Mouse (Mus musculus): ENCODE results near the gene Ubqlnl. TPM values are rescaled to one million over a fixed set of nuclear protein-coding genes. Genes with fewer than 3 reads are reported as not detected.

Gene Ubqlnl
- polyA plus RNA-seq, 1 experiment from 2014 or later, result 0.45 TPM

DNA sequence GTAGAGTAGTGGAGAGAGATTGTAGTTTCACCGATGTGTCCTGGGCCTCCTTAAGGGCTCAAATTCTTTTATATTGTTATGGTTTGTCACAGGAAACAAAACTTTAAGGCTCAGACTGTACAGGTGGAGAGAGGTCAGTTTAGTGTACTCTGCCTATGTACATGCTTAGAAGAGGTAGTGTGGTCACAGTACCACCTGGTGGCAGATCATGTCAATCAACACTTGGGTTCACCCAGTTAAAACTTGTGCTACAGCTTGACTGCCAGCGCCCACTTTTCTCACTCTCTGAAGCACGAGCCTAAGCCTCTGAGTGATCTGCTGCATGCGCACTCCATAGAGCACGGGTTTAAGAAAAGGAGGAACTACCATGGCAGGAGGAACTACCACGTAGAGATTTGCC lies 16.7 kb upstream of the Ubqlnl start:
- Histone ChIP-seq H3K9ac (ENCODE audit: low read depth, low read length) (no peak overlapping the region), H3K36me3 (ENCODE audit: control insufficient read depth, insufficient read depth, low read length) (no peaks in the 10 kb centered on the region), H3K4me2 (ENCODE audit: low read depth, low read length) (no peak overlapping the region), H3K4me3 (ENCODE audit: low read depth, low read length) (no peak overlapping the region), H3K27ac (replicated peaks; ENCODE audit: low read depth, low read length) (no peak overlapping the region), H3K4me1 (ENCODE audit: control insufficient read depth, insufficient read depth, low read length) (no peaks in the 10 kb centered on the region), H3K9me3 (ENCODE audit: control insufficient read depth, low read length) (no peaks in the 10 kb centered on the region), H3K27me3 (replicated peaks; ENCODE audit: control insufficient read depth, insufficient read depth, low read length) (no peaks in the 10 kb centered on the region)
- ATAC-seq (ENCODE audit: low read depth) (no peak), DNase-seq (ENCODE audit: low spot score) (no peak)
- WGBS, result 80% methylated on average over 6 of the region's 6 CpGs

DNA sequence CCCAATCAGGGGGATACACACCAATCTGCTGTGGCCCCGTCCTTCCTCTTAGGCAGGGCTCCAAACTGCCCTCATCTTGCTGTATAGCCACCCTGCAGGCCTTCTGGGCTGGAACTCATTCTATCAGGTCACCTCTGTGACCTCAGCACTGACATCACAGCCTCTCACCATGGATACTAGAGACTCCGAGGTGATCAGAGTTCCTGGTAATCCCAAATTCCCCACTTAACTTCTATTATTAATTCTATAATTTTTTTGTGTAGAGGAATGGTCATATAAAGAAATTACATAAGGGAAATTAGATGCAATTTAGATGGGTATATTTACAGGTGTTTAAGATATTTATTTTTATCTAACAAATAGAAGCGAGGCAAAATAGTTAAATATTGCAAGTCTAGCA lies 7.2 kb downstream of the Ubqlnl start, which contains the start of gene Ubqln3:
Gene Ubqln3, minus strand, starts transcription at position 101 of the 400 bp plus-strand sequence.
- Histone ChIP-seq H3K4me1 (ENCODE audit: control insufficient read depth, insufficient read depth, low read length) (no peaks in the 10 kb centered on the region), H3K9ac (ENCODE audit: low read depth, low read length) (no peak within 1 kb of the TSS), H3K36me3 (ENCODE audit: control insufficient read depth, insufficient read depth, low read length) (no peaks in the 10 kb centered on the region), H3K4me3 (ENCODE audit: low read depth, low read length) (no peak within 1 kb of the TSS), H3K9me3 (ENCODE audit: control insufficient read depth, low read length) (no peaks in the 10 kb centered on the region), H3K27ac (replicated peaks; ENCODE audit: low read depth, low read length) (no peak within 1 kb of the TSS), H3K27me3 (replicated peaks; ENCODE audit: control insufficient read depth, insufficient read depth, low read length) (no peaks in the 10 kb centered on the region), H3K4me2 (ENCODE audit: low read depth, low read length) (no peak within 1 kb of the TSS)
- DNase-seq (ENCODE audit: low spot score) (no peak), ATAC-seq (ENCODE audit: low read depth) (no peak)
- 69% methylated on average over 3 of the region's 3 CpGs for WGBS

DNA sequence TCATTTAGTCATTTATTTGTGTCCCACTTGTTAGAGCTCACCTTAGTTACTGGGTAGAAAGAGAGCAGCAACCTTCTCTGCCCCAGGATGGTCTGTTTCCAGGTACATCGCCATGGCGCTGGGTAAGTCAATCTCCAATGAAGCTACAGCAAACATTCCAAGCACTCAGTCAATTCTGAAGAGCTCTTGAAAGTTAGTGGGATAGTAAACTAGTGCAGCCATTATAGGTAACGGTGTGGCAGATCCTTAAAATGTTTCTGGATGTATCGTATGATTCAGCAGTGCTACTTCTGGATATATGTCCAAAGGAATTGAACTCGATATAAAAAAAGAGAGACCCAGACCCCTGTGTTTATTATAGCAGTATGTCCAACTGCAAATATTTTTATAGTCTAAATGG lies 13.1 kb downstream of the Ubqlnl start, which contains the start of gene Olfr643:
Gene Olfr643, minus strand, starts transcription at position 101 of the 400 bp plus-strand sequence.
- no peaks in the 10 kb centered on the region for H3K4me1 ChIP-seq (ENCODE audit: control insufficient read depth, insufficient read depth, low read length)
- DNase-seq (ENCODE audit: low spot score) (no peak), ATAC-seq (ENCODE audit: low read depth) (no peak)
- H3K4me3 ChIP-seq (ENCODE audit: low read depth, low read length), result no peak within 1 kb of the TSS
- H3K9me3 ChIP-seq (ENCODE audit: control insufficient read depth, low read length), result no peaks in the 10 kb centered on the region
- no peaks in the 10 kb centered on the region for H3K36me3 ChIP-seq (ENCODE audit: control insufficient read depth, insufficient read depth, low read length)
- WGBS, result 87% methylated on average over 5 of the region's 5 CpGs
- H3K27ac ChIP-seq (replicated peaks; ENCODE audit: low read depth, low read length), result no peak within 1 kb of the TSS
- H3K27me3 ChIP-seq (replicated peaks; ENCODE audit: control insufficient read depth, insufficient read depth, low read length), result no peaks in the 10 kb centered on the region
- no peak within 1 kb of the TSS for H3K4me2 ChIP-seq (ENCODE audit: low read depth, low read length)
- H3K9ac ChIP-seq (ENCODE audit: low read depth, low read length), result no peak within 1 kb of the TSS

DNA sequence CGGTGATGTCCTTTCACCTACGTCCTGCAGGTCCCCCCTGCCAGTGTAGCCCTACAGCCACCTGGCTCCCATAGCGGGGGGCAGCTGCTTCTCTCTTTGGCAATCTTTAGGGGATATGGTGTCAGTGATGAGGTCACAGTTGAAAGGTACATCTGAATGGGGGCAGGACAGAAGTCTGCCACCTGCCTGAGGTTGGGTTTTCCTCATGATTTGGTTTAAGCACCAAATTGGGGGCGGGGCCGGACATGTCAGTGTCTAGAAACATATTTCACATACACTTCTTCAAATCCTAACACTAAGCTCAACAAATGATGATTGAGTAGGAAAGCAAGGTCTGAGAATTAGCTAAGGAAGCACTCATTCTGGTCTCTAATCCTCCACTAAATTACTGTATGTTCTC lies 20.6 kb downstream of the Ubqlnl start, which contains the start of gene Ubqln5:
Gene Ubqln5, minus strand, starts transcription at position 101 of the 400 bp plus-strand sequence.
- ATAC-seq (ENCODE audit: low read depth), result no peak

DNA sequence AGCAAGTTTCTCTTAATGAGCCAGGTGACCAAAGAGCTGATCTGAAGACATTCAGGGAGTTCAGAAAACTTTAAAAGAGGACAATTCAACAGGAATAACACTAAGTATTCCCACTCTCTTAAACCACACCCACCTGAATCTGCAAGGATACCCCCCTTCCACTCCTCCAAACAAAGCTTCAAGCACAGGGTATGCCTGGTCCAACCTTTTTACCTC lies 45.7 kb downstream of the Ubqlnl start, which contains the start of gene Olfr646:
Gene Olfr646, plus strand, starts transcription at position 117 of the 216 bp plus-strand sequence.
- Histone ChIP-seq H3K36me3 (ENCODE audit: control insufficient read depth, insufficient read depth, low read length) (no peaks in the 10 kb centered on the region), H3K4me2 (ENCODE audit: low read depth, low read length) (no peak within 1 kb of the TSS), H3K27me3 (replicated peaks; ENCODE audit: control insufficient read depth, insufficient read depth, low read length) (no peaks in the 10 kb centered on the region), H3K27ac (replicated peaks; ENCODE audit: low read depth, low read length) (no peak within 1 kb of the TSS), H3K4me1 (ENCODE audit: control insufficient read depth, insufficient read depth, low read length) (no peaks in the 10 kb centered on the region), H3K9ac (ENCODE audit: low read depth, low read length) (no peak within 1 kb of the TSS), H3K4me3 (ENCODE audit: low read depth, low read length) (no peak within 1 kb of the TSS), H3K9me3 (ENCODE audit: control insufficient read depth, low read length) (no peaks in the 10 kb centered on the region)
- ATAC-seq (ENCODE audit: low read depth) (no peak), DNase-seq (ENCODE audit: low spot score) (no peak)

More for the DNA sequence above, 20.6 kb downstream of the Ubqlnl start, which contains the start of gene Ubqln5:
- 91% methylated on average over 5 of the region's 5 CpGs for WGBS
- H3K4me3 ChIP-seq (ENCODE audit: low read depth, low read length), result no peak within 1 kb of the TSS
- no peaks in the 10 kb centered on the region for H3K27me3 ChIP-seq (replicated peaks; ENCODE audit: control insufficient read depth, insufficient read depth, low read length)
- no peak for DNase-seq (ENCODE audit: low spot score)
- no peak within 1 kb of the TSS for H3K9ac ChIP-seq (ENCODE audit: low read depth, low read length)
- H3K9me3 ChIP-seq (ENCODE audit: control insufficient read depth, low read length), result no peaks in the 10 kb centered on the region
- no peak within 1 kb of the TSS for H3K4me2 ChIP-seq (ENCODE audit: low read depth, low read length)
- no peak within 1 kb of the TSS for H3K27ac ChIP-seq (replicated peaks; ENCODE audit: low read depth, low read length)
- no peaks in the 10 kb centered on the region for H3K4me1 ChIP-seq (ENCODE audit: control insufficient read depth, insufficient read depth, low read length)
- H3K36me3 ChIP-seq (ENCODE audit: control insufficient read depth, insufficient read depth, low read length), result no peaks in the 10 kb centered on the region

DNA sequence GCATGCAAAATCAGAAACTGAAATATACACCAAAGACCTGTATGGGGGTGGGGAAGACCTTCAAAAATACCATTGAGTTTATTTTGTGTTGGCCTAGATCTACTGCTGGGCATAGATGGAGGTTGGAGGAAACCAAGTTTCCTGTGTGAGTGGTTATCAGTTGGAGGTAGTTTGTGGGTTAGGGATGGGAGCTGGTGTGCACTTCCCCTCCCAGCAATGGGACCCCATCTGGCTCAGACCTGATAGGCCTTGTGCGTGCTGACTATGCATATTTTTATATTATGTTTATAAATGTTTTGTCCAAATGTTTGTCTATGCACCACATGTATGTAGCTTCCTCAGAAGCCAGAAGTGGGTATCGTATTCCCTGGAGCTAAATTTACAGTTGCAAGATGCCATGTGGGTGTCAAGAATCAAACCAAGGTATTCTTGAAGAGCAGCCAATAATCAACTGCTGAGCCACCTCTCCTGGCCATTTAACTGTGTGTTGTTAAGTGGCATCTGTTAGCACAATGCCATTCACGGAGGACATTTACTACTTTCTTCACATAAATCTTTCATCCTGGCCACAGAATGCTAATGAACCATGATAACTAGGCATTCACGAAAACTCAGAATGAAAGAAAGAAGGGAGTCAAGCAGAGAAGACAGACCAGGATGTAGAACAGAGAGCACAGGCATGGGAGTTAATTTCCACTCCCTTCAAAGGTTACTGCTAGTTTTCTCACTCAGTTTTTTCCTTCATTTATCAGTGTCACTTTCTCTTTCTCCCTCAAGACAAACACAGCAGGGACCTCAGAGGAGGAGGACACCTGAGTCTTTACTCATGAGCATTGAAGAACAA lies 46.2 kb downstream of the Ubqlnl start:
- Histone ChIP-seq H3K36me3 (ENCODE audit: control insufficient read depth, insufficient read depth, low read length) (no peaks in the 10 kb centered on the region), H3K27me3 (replicated peaks; ENCODE audit: control insufficient read depth, insufficient read depth, low read length) (no peaks in the 10 kb centered on the region), H3K4me1 (ENCODE audit: control insufficient read depth, insufficient read depth, low read length) (no peaks in the 10 kb centered on the region), H3K9ac (ENCODE audit: low read depth, low read length) (no peak overlapping the region), H3K4me3 (ENCODE audit: low read depth, low read length) (no peak overlapping the region), H3K27ac (replicated peaks; ENCODE audit: low read depth, low read length) (no peak overlapping the region), H3K4me2 (ENCODE audit: low read depth, low read length) (no peak overlapping the region), H3K9me3 (ENCODE audit: control insufficient read depth, low read length) (no peaks in the 10 kb centered on the region)
- DNase-seq (ENCODE audit: low spot score), result no peak
- WGBS, result 75% methylated on average over 4 of the region's 4 CpGs
- ATAC-seq (ENCODE audit: low read depth), result no peak

Other genes with a start within 250 kb of the Ubqlnl start
- gene Olfr65, start 247.1 kb downstream of the Ubqlnl start, polyA plus RNA-seq (2014; fragmentation: Nextera tagmentation; extraction: Ambion mirVana), result 0.13 and 0.35 TPM in 2 replicates
- gene Olfr631, start 221.7 kb downstream of the Ubqlnl start, polyA plus RNA-seq (2014; fragmentation: Nextera tagmentation; extraction: Ambion mirVana), result not detected in 2 replicates
- not detected in 2 replicates for gene Olfr632, start 216.2 kb downstream of the Ubqlnl start, polyA plus RNA-seq (2014; fragmentation: Nextera tagmentation; extraction: Ambion mirVana)
- gene Olfr633, start 206.1 kb downstream of the Ubqlnl start, polyA plus RNA-seq (2014; fragmentation: Nextera tagmentation; extraction: Ambion mirVana), result not detected in 2 replicates
- not detected in 2 replicates for gene Olfr635, start 179.4 kb downstream of the Ubqlnl start, polyA plus RNA-seq (2014; fragmentation: Nextera tagmentation; extraction: Ambion mirVana)
- gene Olfr638, start 151.8 kb downstream of the Ubqlnl start, polyA plus RNA-seq (2014; fragmentation: Nextera tagmentation; extraction: Ambion mirVana), result not detected in 2 replicates
- not detected in 2 replicates for gene Olfr639, start 133.3 kb downstream of the Ubqlnl start, polyA plus RNA-seq (2014; fragmentation: Nextera tagmentation; extraction: Ambion mirVana)
- 0.13 and 0.14 TPM in 2 replicates for gene Olfr640, start 125.0 kb downstream of the Ubqlnl start, polyA plus RNA-seq (2014; fragmentation: Nextera tagmentation; extraction: Ambion mirVana)
- 0.10 TPM in 1 of 2 replicates, not detected in the other for gene Olfr641, start 115.1 kb downstream of the Ubqlnl start, polyA plus RNA-seq (2014; fragmentation: Nextera tagmentation; extraction: Ambion mirVana)
- gene Olfr642, start 97.9 kb downstream of the Ubqlnl start, polyA plus RNA-seq (2014; fragmentation: Nextera tagmentation; extraction: Ambion mirVana), result not detected in 2 replicates
- not detected in 2 replicates for gene 4930516K23Rik, start 89.1 kb downstream of the Ubqlnl start, polyA plus RNA-seq (2014; fragmentation: Nextera tagmentation; extraction: Ambion mirVana)
- gene Olfr644, start 78.7 kb downstream of the Ubqlnl start, polyA plus RNA-seq (2014; fragmentation: Nextera tagmentation; extraction: Ambion mirVana), result 0.21 and 0.38 TPM in 2 replicates
- not detected in 2 replicates for gene Olfr645, start 65.1 kb downstream of the Ubqlnl start, polyA plus RNA-seq (2014; fragmentation: Nextera tagmentation; extraction: Ambion mirVana)
- gene Olfr646, start 45.7 kb downstream of the Ubqlnl start, polyA plus RNA-seq (2014; fragmentation: Nextera tagmentation; extraction: Ambion mirVana), result not detected in 2 replicates
- gene Ubqln5, start 20.7 kb downstream of the Ubqlnl start, polyA plus RNA-seq (2014; fragmentation: Nextera tagmentation; extraction: Ambion mirVana), result not detected in 2 replicates
- gene Olfr643, start 13.2 kb downstream of the Ubqlnl start, polyA plus RNA-seq (2014; fragmentation: Nextera tagmentation; extraction: Ambion mirVana), result not detected in 2 replicates
- 0.21 and 0.25 TPM in 2 replicates for gene Ubqln3, start 7.3 kb downstream of the Ubqlnl start, polyA plus RNA-seq (2014; fragmentation: Nextera tagmentation; extraction: Ambion mirVana)
- gene Olfm5, start 14.3 kb upstream of the Ubqlnl start, polyA plus RNA-seq (2014; fragmentation: Nextera tagmentation; extraction: Ambion mirVana), result 17.6 and 28.0 TPM in 2 replicates
- 0.17 and 0.18 TPM in 2 replicates for gene Olfr648, start 32.8 kb upstream of the Ubqlnl start, polyA plus RNA-seq (2014; fragmentation: Nextera tagmentation; extraction: Ambion mirVana)
- gene Olfr649, start 45.4 kb upstream of the Ubqlnl start, polyA plus RNA-seq (2014; fragmentation: Nextera tagmentation; extraction: Ambion mirVana), result not detected in 2 replicates
- gene Trim6, start 68.2 kb upstream of the Ubqlnl start, polyA plus RNA-seq (2014; fragmentation: Nextera tagmentation; extraction: Ambion mirVana), result 0.72 and 0.89 TPM in 2 replicates
- 2.2 and 2.4 TPM in 2 replicates for gene Trim34a, start 93.9 kb upstream of the Ubqlnl start, polyA plus RNA-seq (2014; fragmentation: Nextera tagmentation; extraction: Ambion mirVana)
- gene Trim5, start 137.5 kb upstream of the Ubqlnl start, polyA plus RNA-seq (2014; fragmentation: Nextera tagmentation; extraction: Ambion mirVana), result 0.19 and 0.47 TPM in 2 replicates
- gene Trim12a, start 164.9 kb upstream of the Ubqlnl start, polyA plus RNA-seq (2014; fragmentation: Nextera tagmentation; extraction: Ambion mirVana), result 7.2 and 7.6 TPM in 2 replicates
- gene Trim34b, start 178.9 kb upstream of the Ubqlnl start, polyA plus RNA-seq (2014; fragmentation: Nextera tagmentation; extraction: Ambion mirVana), result not detected in 2 replicates
- 2.1 and 2.2 TPM in 2 replicates for gene Trim12c, start 202.8 kb upstream of the Ubqlnl start, polyA plus RNA-seq (2014; fragmentation: Nextera tagmentation; extraction: Ambion mirVana)
- gene Trim30b, start 219.3 kb upstream of the Ubqlnl start, polyA plus RNA-seq (2014; fragmentation: Nextera tagmentation; extraction: Ambion mirVana), result 0.29 TPM in 1 of 2 replicates, not detected in the other